Mouse (Mus musculus): ENCODE results near the gene Fam78b. TPM values are rescaled to one million over a fixed set of nuclear protein-coding genes. Genes with fewer than 3 reads are reported as not detected.

Fam78b gene
- polyA plus RNA-seq, 1 experiment from 2014 or later, result 0.49 TPM

DNA sequence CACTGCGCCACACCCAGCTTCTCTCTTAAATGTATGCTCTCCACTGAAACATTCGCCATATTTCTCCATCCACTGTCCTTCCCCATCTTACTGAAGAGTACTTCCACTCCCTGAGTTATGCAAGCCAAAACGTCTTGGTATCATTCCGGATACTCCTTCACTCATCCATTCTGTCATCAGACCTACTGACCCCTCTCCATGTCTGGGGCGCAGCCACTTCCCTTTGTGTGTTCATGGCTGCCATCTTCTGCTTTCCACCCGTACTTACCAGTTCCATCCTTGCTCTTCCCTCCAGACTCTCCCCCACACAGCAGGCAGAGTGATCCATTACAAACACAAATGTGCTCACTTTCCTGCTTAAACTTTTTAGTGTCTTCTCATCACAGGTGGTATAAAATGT is 6.1 kb downstream of the Fam78b start:
- Histone ChIP-seq H3K4me3 (no peak overlapping the region), H3K9me3 (no peaks in the 10 kb centered on the region), H3K27ac (no peak overlapping the region), H3K27me3 (peaks cover 14% of the 10 kb centered on the region), H3K4me2 (no peak overlapping the region), H3K9ac (no peak overlapping the region), H3K36me3 (no peaks in the 10 kb centered on the region), H3K4me1 (peaks cover 11% of the 10 kb centered on the region)
- no peak for ATAC-seq (ENCODE audit: insufficient number of reproducible peaks, insufficient read depth, low FRiP score, low TSS enrichment, low read depth)
- WGBS, result 89% methylated on average over 6 of the region's 6 CpGs

DNA sequence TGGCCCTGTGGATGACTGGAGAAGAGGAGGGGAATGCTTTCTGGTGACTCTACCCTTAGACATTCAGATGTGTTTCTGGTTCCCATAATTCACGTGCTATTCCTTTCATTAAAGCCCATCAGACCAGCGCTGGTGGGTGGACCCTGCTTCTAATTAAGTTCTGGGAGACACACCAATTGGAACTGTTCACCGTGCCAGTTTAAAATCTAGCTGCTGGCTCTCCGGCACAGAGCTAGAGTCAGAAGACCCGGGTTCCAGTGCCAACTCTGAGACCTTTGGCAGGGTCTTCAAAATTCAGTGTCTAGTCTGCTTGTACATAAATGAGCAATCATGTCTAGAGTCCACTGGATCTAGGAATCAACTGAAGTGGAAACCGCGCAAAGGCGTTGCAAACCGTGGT is 9.0 kb downstream of the Fam78b start:
- Histone ChIP-seq H3K36me3 (no peaks in the 10 kb centered on the region), H3K4me2 (no peak overlapping the region), H3K9me3 (no peaks in the 10 kb centered on the region), H3K27ac (no peak overlapping the region), H3K27me3 (no peaks in the 10 kb centered on the region), H3K4me1 (peaks cover 11% of the 10 kb centered on the region), H3K4me3 (no peak overlapping the region), H3K9ac (no peak overlapping the region)
- WGBS, result 83% methylated on average over 9 of the region's 9 CpGs
- ATAC-seq (ENCODE audit: insufficient number of reproducible peaks, insufficient read depth, low FRiP score, low TSS enrichment, low read depth), result no peak

DNA sequence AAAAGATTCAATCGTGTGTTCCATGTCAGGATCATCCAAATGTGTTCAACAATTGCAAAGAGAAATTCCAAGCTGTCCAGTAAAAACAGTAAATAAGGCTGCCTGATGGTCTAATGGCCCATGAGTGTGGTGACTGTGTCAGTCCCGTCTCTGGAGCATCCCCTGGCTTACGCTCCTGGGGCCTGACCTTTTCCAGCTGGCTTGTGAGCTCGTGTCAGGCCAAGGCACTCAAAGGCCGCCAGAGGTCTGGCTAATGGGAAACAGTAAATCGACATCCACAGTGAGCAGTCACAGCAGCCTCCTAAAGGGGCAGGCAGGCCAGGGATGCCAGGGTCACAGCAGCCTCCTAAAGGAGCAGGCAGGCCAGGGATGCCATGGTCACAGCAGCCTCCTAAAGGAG is 10.1 kb downstream of the Fam78b start:
- WGBS, result 30% methylated on average over 6 of the region's 6 CpGs
- H3K4me2 ChIP-seq, result no peak overlapping the region
- H3K36me3 ChIP-seq, result no peaks in the 10 kb centered on the region
- H3K9me3 ChIP-seq, result no peaks in the 10 kb centered on the region
- no peak overlapping the region for H3K4me3 ChIP-seq
- H3K4me1 ChIP-seq, result peaks cover 6% of the 10 kb centered on the region
- no peak overlapping the region for H3K9ac ChIP-seq
- no peaks in the 10 kb centered on the region for H3K27me3 ChIP-seq
- no peak overlapping the region for H3K27ac ChIP-seq
- ATAC-seq (ENCODE audit: insufficient number of reproducible peaks, insufficient read depth, low FRiP score, low TSS enrichment, low read depth), result no peak

DNA sequence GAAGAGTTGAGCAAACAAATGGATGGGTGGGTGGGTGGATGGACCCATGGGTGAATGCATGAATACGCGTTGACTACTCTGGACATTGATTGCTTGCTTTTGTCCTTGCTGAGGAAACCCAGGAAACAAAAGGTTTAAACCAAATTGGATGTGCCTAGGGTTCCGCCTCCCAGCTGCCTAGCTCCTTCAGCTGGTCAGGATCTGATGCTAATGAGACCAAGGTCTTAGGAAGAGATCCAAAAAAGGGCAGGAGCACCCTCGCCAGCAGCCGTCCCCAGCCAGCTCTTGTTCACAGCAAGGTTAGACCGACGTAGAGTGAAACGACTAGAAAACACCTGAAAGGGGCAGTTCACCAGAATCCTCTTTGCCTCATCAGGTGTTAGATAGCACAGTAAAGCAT is 11.4 kb downstream of the Fam78b start:
- Histone ChIP-seq H3K36me3 (no peaks in the 10 kb centered on the region), H3K27me3 (no peaks in the 10 kb centered on the region), H3K9ac (no peak overlapping the region), H3K4me3 (no peak overlapping the region), H3K9me3 (no peaks in the 10 kb centered on the region), H3K4me1 (peaks cover 5% of the 10 kb centered on the region), H3K27ac (no peak overlapping the region), H3K4me2 (no peak overlapping the region)
- no peak for ATAC-seq (ENCODE audit: insufficient number of reproducible peaks, insufficient read depth, low FRiP score, low TSS enrichment, low read depth)
- 85% methylated on average over 8 of the region's 8 CpGs for WGBS

DNA sequence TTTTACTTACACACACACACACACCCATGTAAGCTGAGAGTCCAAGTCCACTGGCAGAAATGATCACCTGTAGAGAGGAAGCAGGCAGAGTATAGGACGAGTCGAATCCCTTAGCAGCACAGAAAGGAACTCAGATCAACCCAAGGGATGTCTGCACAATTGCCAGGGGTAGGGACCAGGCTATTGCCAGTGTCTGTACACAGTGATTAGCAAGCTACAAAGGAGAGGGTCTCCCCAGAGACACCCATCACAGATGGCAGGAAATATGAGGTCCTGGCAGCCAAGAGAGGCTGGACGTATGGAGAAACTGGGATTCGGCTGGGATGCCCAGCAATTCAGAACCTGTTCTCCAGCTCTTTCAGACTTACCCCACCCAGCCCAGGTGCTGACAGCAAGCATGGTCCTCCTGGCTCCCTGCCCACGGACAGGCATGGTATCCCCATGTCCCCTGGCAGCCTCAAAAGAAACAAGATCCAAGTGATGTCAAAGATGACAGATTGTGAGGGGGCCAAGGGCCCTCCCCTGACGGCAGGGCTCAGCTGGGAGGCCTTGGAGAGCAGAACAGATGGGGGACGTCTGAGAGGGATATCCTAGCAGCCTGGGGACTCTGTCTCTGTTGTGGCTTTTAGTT is 12.1 kb downstream of the Fam78b start:
- H3K4me2 ChIP-seq, result no peak overlapping the region
- H3K9me3 ChIP-seq, result no peaks in the 10 kb centered on the region
- no peak overlapping the region for H3K9ac ChIP-seq
- no peak overlapping the region for H3K27ac ChIP-seq
- H3K4me3 ChIP-seq, result no peak overlapping the region
- ATAC-seq (ENCODE audit: insufficient number of reproducible peaks, insufficient read depth, low FRiP score, low TSS enrichment, low read depth), result peak; percentile 53; the same call in 1 of the 2 replicates
- no peaks in the 10 kb centered on the region for H3K27me3 ChIP-seq
- H3K36me3 ChIP-seq, result no peaks in the 10 kb centered on the region
- 44% methylated on average over 7 of the region's 7 CpGs for WGBS
- H3K4me1 ChIP-seq, result peaks cover 5% of the 10 kb centered on the region

DNA sequence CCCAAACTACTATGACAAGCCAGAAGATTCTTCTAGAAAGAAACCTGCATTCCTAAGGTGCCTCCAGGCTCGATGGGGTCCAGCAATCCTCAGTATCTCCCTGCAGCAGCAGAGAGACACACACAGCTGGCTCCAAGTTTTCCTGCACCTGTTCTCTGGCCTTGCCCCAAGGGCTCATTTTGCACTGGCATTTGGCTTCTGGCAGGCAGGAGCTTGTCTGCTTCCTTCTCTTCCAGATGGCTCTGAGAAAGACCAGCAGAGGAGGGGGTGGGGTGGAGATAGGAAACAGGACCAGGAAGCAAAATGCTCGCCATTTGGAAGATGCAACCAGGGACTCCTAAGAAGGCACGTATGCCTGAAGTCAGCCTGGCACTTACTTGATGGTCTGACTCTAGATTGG is 15.1 kb downstream of the Fam78b start:
- no peaks in the 10 kb centered on the region for H3K9me3 ChIP-seq
- 57% methylated on average over 3 of the region's 3 CpGs for WGBS
- H3K9ac ChIP-seq, result no peak overlapping the region
- H3K4me2 ChIP-seq, result no peak overlapping the region
- no peak overlapping the region for H3K4me3 ChIP-seq
- no peak for ATAC-seq (ENCODE audit: insufficient number of reproducible peaks, insufficient read depth, low FRiP score, low TSS enrichment, low read depth)
- H3K27ac ChIP-seq, result no peak overlapping the region
- H3K36me3 ChIP-seq, result no peaks in the 10 kb centered on the region
- no peaks in the 10 kb centered on the region for H3K27me3 ChIP-seq
- H3K4me1 ChIP-seq, result peaks cover 5% of the 10 kb centered on the region

DNA sequence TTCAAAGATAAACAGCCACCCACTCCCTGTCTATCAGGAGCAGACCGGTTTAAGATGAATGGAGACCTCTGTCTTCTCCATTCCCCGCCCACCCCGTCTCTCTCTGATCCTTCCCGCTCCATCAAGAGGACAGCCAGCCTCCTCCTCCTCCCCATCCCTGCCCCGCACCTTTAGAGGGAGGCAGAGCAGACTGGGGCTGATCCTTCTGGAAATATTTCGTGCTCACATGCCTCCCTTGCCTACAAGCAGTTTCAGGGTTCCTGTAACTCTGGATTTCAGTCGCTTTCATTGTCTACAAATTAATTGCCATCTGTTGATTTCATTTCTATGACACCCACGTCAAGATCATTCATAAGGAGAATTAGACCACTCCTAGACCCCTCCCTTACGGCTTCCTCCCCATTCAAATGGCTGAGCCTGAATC is 20.8 kb downstream of the Fam78b start:
- WGBS, result 33% methylated on average over 9 of the region's 9 CpGs
- Histone ChIP-seq H3K27me3 (no peaks in the 10 kb centered on the region), H3K27ac (no peak overlapping the region), H3K9me3 (no peaks in the 10 kb centered on the region), H3K4me2 (no peak overlapping the region), H3K4me1 (no peaks in the 10 kb centered on the region), H3K4me3 (no peak overlapping the region), H3K36me3 (no peaks in the 10 kb centered on the region), H3K9ac (no peak overlapping the region)
- ATAC-seq (ENCODE audit: insufficient number of reproducible peaks, insufficient read depth, low FRiP score, low TSS enrichment, low read depth), result no peak

DNA sequence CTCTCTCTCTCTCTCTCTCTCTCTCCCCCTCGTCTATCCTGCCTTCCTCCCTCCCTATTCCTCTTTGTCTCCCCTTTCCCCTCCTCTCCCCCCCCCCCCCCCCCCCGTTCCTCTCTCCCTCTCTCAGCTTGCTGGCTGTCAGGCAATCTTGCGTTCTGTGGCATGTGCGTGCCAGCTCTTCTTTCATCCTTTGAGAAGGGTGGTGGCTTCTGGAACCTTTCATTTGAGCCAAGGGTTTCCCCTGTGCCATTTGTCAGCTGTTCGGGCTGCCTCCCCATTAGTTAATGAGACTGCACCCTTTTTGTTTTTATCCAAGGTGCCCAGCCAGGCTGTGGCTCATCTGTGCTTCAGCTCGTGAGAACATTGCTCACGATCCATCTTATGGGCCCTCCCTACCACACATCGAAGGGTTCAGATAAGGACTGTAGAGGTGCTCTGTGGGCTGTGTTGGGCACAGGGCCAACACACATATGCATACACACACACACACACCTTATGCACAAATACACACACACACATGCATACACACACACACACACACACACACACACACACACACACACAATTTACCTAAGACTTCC is 21.4 kb downstream of the Fam78b start:
- H3K27me3 ChIP-seq, result no peaks in the 10 kb centered on the region
- no peak overlapping the region for H3K4me3 ChIP-seq
- H3K27ac ChIP-seq, result no peak overlapping the region
- H3K4me1 ChIP-seq, result no peaks in the 10 kb centered on the region
- no peak for ATAC-seq (ENCODE audit: insufficient number of reproducible peaks, insufficient read depth, low FRiP score, low TSS enrichment, low read depth)
- 0 out of 2 replicates have a peak, but pooled peaks cover 5% of the 10 kb centered on the region for H3K9me3 ChIP-seq
- 51% methylated on average over 8 of the region's 8 CpGs for WGBS
- no peaks in the 10 kb centered on the region for H3K36me3 ChIP-seq
- no peak overlapping the region for H3K9ac ChIP-seq
- H3K4me2 ChIP-seq, result no peak overlapping the region

DNA sequence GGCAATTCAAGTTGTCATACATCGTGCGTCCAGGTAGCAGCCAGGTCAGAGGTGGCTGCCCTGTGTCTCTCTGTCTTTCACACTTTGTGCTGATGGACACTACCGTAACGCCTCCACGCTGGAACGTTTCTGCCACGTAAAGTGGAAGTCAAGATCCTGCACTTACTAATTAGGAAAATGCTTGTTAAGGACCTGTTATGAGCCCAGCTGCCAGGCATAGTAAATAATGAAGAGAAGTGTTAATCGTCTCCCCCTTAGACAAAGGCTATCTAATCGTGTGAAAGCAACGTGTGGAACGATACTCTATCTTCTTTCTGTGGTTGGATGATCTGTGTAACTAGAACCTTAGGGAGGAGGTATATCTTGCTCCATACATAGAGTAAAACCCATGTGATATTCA is 22.6 kb downstream of the Fam78b start:
- ATAC-seq (ENCODE audit: insufficient number of reproducible peaks, insufficient read depth, low FRiP score, low TSS enrichment, low read depth), result no peak

DNA sequence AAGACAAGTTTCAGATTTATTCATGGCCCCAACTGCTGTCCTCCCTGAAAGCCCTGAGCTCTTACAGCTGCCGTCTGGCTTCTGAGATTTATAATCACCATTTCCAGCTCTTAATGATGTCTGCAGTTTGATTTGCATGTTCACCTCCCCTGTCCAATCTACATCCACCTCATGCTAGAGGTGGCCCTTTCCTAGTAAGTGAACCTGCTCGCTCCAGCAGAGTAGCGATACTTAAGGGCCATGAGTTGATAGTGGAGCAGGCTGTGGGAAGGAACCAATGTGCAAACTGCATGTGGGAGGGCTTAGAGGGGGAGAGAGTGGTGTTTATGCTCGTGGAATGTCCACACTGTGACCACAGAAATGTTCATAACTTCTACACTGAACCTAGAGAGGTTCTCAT is 23.7 kb downstream of the Fam78b start:
- Histone ChIP-seq H3K4me3 (no peak overlapping the region), H3K27me3 (no peaks in the 10 kb centered on the region), H3K9me3 (0 out of 2 replicates have a peak, but pooled peaks cover 5% of the 10 kb centered on the region), H3K36me3 (no peaks in the 10 kb centered on the region), H3K4me1 (no peaks in the 10 kb centered on the region), H3K9ac (no peak overlapping the region), H3K4me2 (no peak overlapping the region), H3K27ac (no peak overlapping the region)
- no peak for ATAC-seq (ENCODE audit: insufficient number of reproducible peaks, insufficient read depth, low FRiP score, low TSS enrichment, low read depth)
- WGBS, result 71% methylated on average over 4 of the region's 4 CpGs

More for the DNA sequence above, 22.6 kb downstream of the Fam78b start:
- WGBS, result 90% methylated on average over 11 of the region's 11 CpGs
- H3K27me3 ChIP-seq, result no peaks in the 10 kb centered on the region
- no peaks in the 10 kb centered on the region for H3K4me1 ChIP-seq
- no peak overlapping the region for H3K9ac ChIP-seq
- H3K9me3 ChIP-seq, result 0 out of 2 replicates have a peak, but pooled peaks cover 5% of the 10 kb centered on the region
- H3K27ac ChIP-seq, result no peak overlapping the region
- H3K36me3 ChIP-seq, result no peaks in the 10 kb centered on the region
- H3K4me3 ChIP-seq, result no peak overlapping the region
- no peak overlapping the region for H3K4me2 ChIP-seq

DNA sequence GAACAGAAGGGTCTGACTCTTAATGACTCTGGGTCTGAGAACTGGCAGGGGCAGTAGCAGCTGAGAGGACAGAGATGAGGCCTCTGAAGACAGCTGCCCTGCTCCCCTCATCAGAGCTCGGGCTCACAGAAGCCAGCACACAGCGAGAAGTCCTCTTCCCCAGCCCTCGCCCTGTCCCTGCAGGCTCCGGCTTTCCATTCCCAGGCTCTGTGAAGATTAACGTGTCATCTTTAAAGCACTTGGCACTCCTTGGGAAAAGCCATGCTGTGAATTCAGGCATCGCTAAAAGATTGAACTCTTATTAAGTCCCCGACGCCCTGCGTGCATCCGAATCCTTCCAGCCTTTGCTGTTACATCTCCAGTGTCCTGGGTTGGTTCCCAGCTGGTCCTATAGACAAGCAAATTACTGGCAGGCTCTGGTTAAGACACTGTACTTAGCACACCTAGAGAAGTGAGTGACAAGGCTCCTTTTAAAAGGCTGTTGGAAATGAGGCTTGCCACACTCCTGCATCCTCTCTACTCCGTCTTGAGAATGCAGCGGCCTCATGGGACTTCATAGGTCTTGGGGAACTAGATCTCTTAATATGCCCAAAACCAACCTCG is 30.9 kb downstream of the Fam78b start:
- H3K4me1 ChIP-seq, result no peaks in the 10 kb centered on the region
- H3K27me3 ChIP-seq, result no peaks in the 10 kb centered on the region
- H3K9ac ChIP-seq, result no peak overlapping the region
- H3K36me3 ChIP-seq, result no peaks in the 10 kb centered on the region
- no peak overlapping the region for H3K27ac ChIP-seq
- no peak overlapping the region for H3K4me3 ChIP-seq
- no peak for ATAC-seq (ENCODE audit: insufficient number of reproducible peaks, insufficient read depth, low FRiP score, low TSS enrichment, low read depth)
- H3K4me2 ChIP-seq, result no peak overlapping the region
- WGBS, result 65% methylated on average over 13 of the region's 13 CpGs
- 0 out of 2 replicates have a peak, but pooled peaks cover 4% of the 10 kb centered on the region for H3K9me3 ChIP-seq

DNA sequence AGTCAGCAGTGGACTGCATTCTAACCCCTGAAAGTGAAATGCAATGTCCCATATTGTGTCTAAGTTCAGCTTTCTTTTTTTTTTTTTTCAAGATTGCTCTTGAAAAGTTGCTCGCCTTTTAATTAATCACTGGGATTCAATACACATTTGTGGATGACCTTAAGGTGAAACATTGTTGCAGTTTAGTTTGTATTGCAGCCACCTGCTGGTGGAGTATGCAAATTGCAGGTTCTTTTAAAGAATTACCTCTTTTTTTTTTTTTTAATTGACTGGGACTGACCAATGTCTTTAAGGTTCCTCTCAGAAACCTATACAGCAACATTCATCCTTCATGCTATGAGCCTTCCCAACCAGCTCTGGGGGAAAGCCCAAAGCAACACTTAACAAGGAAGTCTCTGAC is 33.2 kb downstream of the Fam78b start:
- Histone ChIP-seq H3K4me1 (no peaks in the 10 kb centered on the region), H3K36me3 (no peaks in the 10 kb centered on the region), H3K4me2 (no peak overlapping the region), H3K27me3 (no peaks in the 10 kb centered on the region), H3K9ac (no peak overlapping the region), H3K4me3 (no peak overlapping the region), H3K27ac (no peak overlapping the region), H3K9me3 (no peaks in the 10 kb centered on the region)
- ATAC-seq (ENCODE audit: insufficient number of reproducible peaks, insufficient read depth, low FRiP score, low TSS enrichment, low read depth), result no peak
- WGBS, result 77% methylated on average over 1 of the region's 1 CpGs

Measured in embryonic facial prominence, embryonic 13.5 days (tissue).